Mouse (Mus musculus) testis, adult 2 months (tissue): ENCODE data around the gene Plscr1. TPM values are rescaled to one million over a fixed set of nuclear protein-coding genes. Genes with fewer than 3 reads are reported as not detected.

Experiments used
- H3K27ac ChIP-seq: fragments of 200-500 bp; 2 replicates; pipeline ENCODE4 v1.5.1; 2012; ENCODE audit warnings: low read depth, low read length; ENCODE audit not compliant: control insufficient read depth, insufficient read depth
- H3K27me3 ChIP-seq: fragments of 200-500 bp; 2 replicates; pipeline ENCODE4 v1.6.1; 2012; ENCODE audit warnings: mild to moderate bottlenecking, low read length, moderate library complexity; ENCODE audit not compliant: control insufficient read depth, insufficient read depth
- H3K36me3 ChIP-seq: fragments of 200-500 bp; 2 replicates; pipeline ENCODE4 v1.6.1; 2012; ENCODE audit warnings: mild to moderate bottlenecking, low read length; ENCODE audit not compliant: control insufficient read depth, insufficient read depth
- H3K4me1 ChIP-seq: fragments of 200-500 bp; 2 replicates; pipeline ENCODE4 v1.6.1; 2012; ENCODE audit warnings: low read length; ENCODE audit not compliant: control insufficient read depth, insufficient read depth
- H3K4me3 ChIP-seq: fragments of 200-500 bp; 2 replicates; pipeline ENCODE4 v1.5.1; 2012; ENCODE audit warnings: low read depth, mild to moderate bottlenecking, low read length, moderate library complexity, mixed read lengths; ENCODE audit not compliant: control insufficient read depth
- CTCF ChIP-seq: fragments of 200-500 bp; IDR thresholded peaks from 2 replicates; pipeline ENCODE4 v1.5.1; 2012; ENCODE audit warnings: low read depth, mild to moderate bottlenecking, inconsistent platforms, low read length, moderate library complexity; ENCODE audit not compliant: control insufficient read depth, insufficient read depth, insufficient replicate concordance
- POLR2A ChIP-seq: fragments of 200-500 bp; IDR thresholded peaks from 2 replicates; pipeline ENCODE4 v1.6.1; 2012; ENCODE audit warnings: low read depth, mild to moderate bottlenecking, inconsistent platforms, low read length, moderate library complexity; ENCODE audit not compliant: control insufficient read depth
- polyA plus RNA-seq: library from polyadenylated mRNA; depleted of rRNA; stranded (reverse); fragments of >200 nt; gene quantifications from 2 replicates; pipeline ENCODE4 v1.2.3, GENCODE M21; 2012

Gene Plscr1
- polyA plus RNA-seq, 1 experiment: 0.28 TPM

GRCm38 (mm10) chr9:92273956-92274762 lies 24.6 kb downstream of the Plscr1 start:
- no peaks in the 10 kb centered on the region for H3K36me3 ChIP-seq
- no peaks in the 10 kb centered on the region for H3K4me1 ChIP-seq
- H3K27me3 ChIP-seq: no peaks in the 10 kb centered on the region
- no peak for TF ChIP-seq POLR2A
- no peak for TF ChIP-seq CTCF
- no peak overlapping the region for H3K4me3 ChIP-seq
- no peak overlapping the region for H3K27ac ChIP-seq

GRCm38 (mm10) chr9:92275486-92276207 lies 26.1 kb downstream of the Plscr1 start, which contains the start of gene Plscr2:
Gene Plscr2, plus strand, starts transcription at chr9:92275602.
- Histone ChIP-seq H3K4me3 (peak within 1 kb of the TSS; percentile 15), H3K4me1 (no peaks in the 10 kb centered on the region), H3K27ac (peak within 1 kb of the TSS; percentile 78), H3K36me3 (no peaks in the 10 kb centered on the region), H3K27me3 (no peaks in the 10 kb centered on the region)
- TF ChIP-seq CTCF (no peak), POLR2A (no peak)

GRCm38 (mm10) chr9:92276360-92276759 lies 26.8 kb downstream of the Plscr1 start:
- no peak for TF ChIP-seq POLR2A
- TF ChIP-seq CTCF: no peak
- H3K36me3 ChIP-seq: no peaks in the 10 kb centered on the region
- no peaks in the 10 kb centered on the region for H3K4me1 ChIP-seq
- H3K4me3 ChIP-seq: no peak overlapping the region
- H3K27me3 ChIP-seq: no peaks in the 10 kb centered on the region
- no peak overlapping the region for H3K27ac ChIP-seq

GRCm38 (mm10) chr9:92280048-92280447 lies 30.5 kb downstream of the Plscr1 start:
- Histone ChIP-seq H3K4me1 (no peaks in the 10 kb centered on the region), H3K27ac (no peak overlapping the region), H3K36me3 (no peaks in the 10 kb centered on the region), H3K27me3 (no peaks in the 10 kb centered on the region), H3K4me3 (no peak overlapping the region)
- TF ChIP-seq CTCF (no peak), POLR2A (no peak)

GRCm38 (mm10) chr9:92282563-92283171 lies 33.1 kb downstream of the Plscr1 start:
- no peak for TF ChIP-seq CTCF
- no peaks in the 10 kb centered on the region for H3K4me1 ChIP-seq
- no peak overlapping the region for H3K4me3 ChIP-seq
- H3K36me3 ChIP-seq: no peaks in the 10 kb centered on the region
- no peak overlapping the region for H3K27ac ChIP-seq
- no peaks in the 10 kb centered on the region for H3K27me3 ChIP-seq

- no peaks in the 10 kb centered on the region for H3K27me3 ChIP-seq
- no peak for TF ChIP-seq CTCF
- no peak for TF ChIP-seq POLR2A
- no peak overlapping the region for H3K4me3 ChIP-seq
- H3K36me3 ChIP-seq: no peaks in the 10 kb centered on the region
- H3K27ac ChIP-seq: no peak overlapping the region
- H3K4me1 ChIP-seq: no peaks in the 10 kb centered on the region
These were observed 40.1 kb downstream of the Plscr1 start for GRCm38 (mm10) chr9:92289675-92290074.

GRCm38 (mm10) chr9:92292169-92292568 lies 42.6 kb downstream of the Plscr1 start:
- TF ChIP-seq POLR2A: no peak
- TF ChIP-seq CTCF: no peak

More at GRCm38 (mm10) chr9:92292169-92292568, 42.6 kb downstream of the Plscr1 start:
- Histone ChIP-seq H3K4me3 (no peak overlapping the region), H3K4me1 (no peaks in the 10 kb centered on the region), H3K27ac (no peak overlapping the region), H3K36me3 (no peaks in the 10 kb centered on the region), H3K27me3 (no peaks in the 10 kb centered on the region)
